Mouse (Mus musculus): Measurements from ENCODE around the gene Bard1. TPM values are rescaled to one million over a fixed set of nuclear protein-coding genes. Genes with fewer than 3 reads are reported as not detected.
A peak's percentile ranks its signal among the peaks of the same experiment; 100 is the strongest.

Bard1 gene
- under 1 TPM; 0.57 to 0.75 TPM for total RNA-seq (2021)

GRCm38 (mm10) chr1:71102344-71103173 is at the start of gene Bard1:
Gene Bard1 (minus strand): TSS chr1:71103146.
- peak; percentile 37 to 54 for DNase-seq (ENCODE audit: extremely low spot score in 1 of 2, low spot score in 1 of 2)

- no peak for DNase-seq (ENCODE audit: extremely low spot score in 1 of 2, low spot score in 1 of 2)
Observed at GRCm38 (mm10) chr1:71127171-71127570, 24.2 kb upstream of the Bard1 start.

GRCm38 (mm10) chr1:71118511-71118910 is 15.6 kb upstream of the Bard1 start:
- no peak for DNase-seq (ENCODE audit: extremely low spot score in 1 of 2, low spot score in 1 of 2)

GRCm38 (mm10) chr1:71117253-71117652 is 14.3 kb upstream of the Bard1 start:
- DNase-seq (ENCODE audit: extremely low spot score in 1 of 2, low spot score in 1 of 2): no peak

- DNase-seq (ENCODE audit: extremely low spot score in 1 of 2, low spot score in 1 of 2): no peak
Observed at GRCm38 (mm10) chr1:71115781-71116180, 12.8 kb upstream of the Bard1 start.

GRCm38 (mm10) chr1:71109858-71110257 is 6.9 kb upstream of the Bard1 start:
- DNase-seq (ENCODE audit: extremely low spot score in 1 of 2, low spot score in 1 of 2): no peak

- no peak for DNase-seq (ENCODE audit: extremely low spot score in 1 of 2, low spot score in 1 of 2)
Observed at GRCm38 (mm10) chr1:71106127-71106526, 3.2 kb upstream of the Bard1 start.

DNA sequence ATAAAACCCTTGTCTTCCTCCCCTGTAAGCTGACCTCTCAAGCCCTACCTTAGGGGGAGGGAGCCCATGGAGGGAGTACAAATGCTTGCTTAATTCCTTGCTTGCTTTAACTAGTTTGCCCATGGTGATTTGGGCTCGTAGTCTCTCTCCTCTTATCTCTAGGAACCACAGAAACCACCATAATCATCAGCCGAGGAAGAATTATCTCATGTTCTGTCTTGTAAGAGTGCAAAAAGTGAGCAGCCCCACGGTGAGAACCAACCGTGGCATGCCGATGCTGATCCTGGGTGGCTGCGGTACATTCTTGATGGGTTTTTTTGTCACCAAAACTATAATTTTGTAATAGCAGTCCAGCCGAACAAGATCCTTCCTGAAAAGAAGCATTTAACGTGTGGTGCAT is 2.8 kb upstream of the Bard1 start:
- DNase-seq (ENCODE audit: extremely low spot score in 1 of 2, low spot score in 1 of 2): no peak

DNA sequence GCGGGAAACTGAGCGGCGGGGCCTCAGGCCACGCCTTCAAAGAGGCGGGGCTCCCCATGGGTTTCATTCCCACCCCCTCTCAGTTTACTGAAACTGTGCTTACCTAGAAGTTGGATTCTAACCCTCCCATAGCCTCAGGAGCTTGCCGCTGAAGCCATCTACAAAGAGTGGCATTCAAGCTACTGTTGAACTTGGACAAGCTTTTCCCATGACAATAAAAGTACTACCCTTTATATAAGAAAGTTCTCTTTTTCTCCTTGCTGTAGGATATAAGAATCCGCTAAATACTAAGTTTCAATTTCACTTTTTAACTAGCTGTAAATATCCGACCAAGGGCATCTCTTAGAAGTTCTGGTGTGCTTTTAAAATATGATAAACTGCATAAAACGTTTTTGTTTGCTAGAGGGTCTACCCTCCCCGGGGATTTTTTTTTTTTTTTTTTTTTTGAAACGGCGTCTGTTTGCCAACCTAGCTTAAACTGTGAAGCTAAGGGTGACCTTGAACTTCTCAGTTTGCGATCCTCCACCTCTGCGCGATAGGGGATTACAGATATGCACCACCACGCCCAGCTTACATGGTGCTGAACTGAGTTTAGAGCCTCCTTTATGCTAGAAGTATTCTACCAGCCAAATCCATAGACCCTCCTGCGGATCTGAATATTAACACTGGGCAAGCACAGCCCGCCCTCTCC is 373 bp upstream of the Bard1 start:
- no peak for DNase-seq (ENCODE audit: extremely low spot score in 1 of 2, low spot score in 1 of 2)

DNA sequence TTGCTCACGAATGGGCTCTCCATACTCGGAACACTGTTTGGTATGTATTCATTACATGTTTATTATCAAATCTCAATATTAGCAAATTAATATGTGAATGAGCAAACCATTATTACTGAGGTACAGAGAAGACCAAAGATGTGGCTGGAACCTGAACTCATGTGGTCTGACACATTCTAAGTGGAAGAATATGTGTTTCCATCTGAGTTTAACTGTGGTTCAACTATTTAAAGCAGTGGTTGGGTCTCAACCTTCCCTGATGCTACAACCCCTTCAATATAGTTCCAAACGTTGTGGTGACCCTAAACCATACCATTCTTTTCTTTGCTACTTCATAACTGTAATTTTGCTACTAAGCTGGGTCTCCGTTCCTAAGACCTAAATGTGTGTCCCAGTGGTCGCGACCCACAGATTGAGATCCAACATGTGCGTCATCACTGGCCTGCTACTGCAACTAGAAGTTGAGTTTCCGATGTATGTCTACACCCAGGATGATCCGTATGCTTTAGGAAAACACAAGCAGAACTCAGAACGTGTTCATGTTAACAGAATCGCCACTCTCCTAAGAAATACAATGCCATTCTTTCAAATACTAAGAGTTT is 1.5 kb downstream of the Bard1 start:
- no peak for DNase-seq (ENCODE audit: extremely low spot score in 1 of 2, low spot score in 1 of 2)

GRCm38 (mm10) chr1:71100591-71101368 is 2.2 kb downstream of the Bard1 start:
- no peak for DNase-seq (ENCODE audit: extremely low spot score in 1 of 2, low spot score in 1 of 2)

GRCm38 (mm10) chr1:71099945-71100515 is 2.9 kb downstream of the Bard1 start:
- DNase-seq (ENCODE audit: extremely low spot score in 1 of 2, low spot score in 1 of 2): peak in 1 of 2 experiments; percentile 9

DNA sequence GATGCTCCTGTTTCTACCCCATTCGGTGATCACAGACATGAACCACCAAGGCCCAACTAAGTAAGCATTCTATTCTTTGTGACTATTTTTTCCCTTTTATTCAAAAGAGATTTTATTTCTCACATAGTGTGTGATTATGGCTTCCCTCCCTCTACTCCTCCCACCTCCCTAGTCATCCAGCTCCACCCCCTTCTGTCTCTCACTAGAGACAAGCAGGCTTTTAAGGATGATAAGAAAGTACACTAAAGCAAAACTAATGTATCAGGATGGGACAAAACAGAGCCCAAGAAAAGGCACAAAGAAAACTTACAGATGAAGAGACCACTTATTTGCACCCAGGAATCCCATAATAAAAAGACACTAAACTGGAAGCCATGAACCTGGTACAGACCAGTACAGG is 6.9 kb downstream of the Bard1 start:
- no peak for DNase-seq (ENCODE audit: extremely low spot score in 1 of 2, low spot score in 1 of 2)

- DNase-seq (ENCODE audit: extremely low spot score in 1 of 2, low spot score in 1 of 2): no peak
Observed at GRCm38 (mm10) chr1:71095211-71095805, 7.6 kb downstream of the Bard1 start.

DNA sequence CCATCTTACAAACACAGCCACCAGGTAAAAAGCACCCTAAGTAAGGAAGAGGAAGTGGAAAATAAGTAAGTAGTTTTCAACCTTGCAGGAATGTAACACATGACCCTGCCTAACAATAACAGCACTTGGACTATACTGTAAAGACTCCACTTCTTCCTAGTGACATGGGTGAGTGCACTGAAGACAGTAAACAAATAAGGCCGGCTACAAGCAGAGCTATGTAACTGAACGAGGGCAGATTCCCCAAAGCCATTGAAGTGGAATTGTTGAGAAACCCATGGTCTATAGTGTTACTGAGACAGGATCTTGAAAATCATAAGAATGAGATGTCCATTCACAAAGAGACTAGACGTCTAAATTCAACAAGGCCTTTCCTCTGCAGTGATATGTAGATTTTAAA is 27.3 kb downstream of the Bard1 start:
- DNase-seq (ENCODE audit: extremely low spot score in 1 of 2, low spot score in 1 of 2): no peak

- DNase-seq (ENCODE audit: extremely low spot score in 1 of 2, low spot score in 1 of 2): no peak
Observed at GRCm38 (mm10) chr1:71070771-71071170, 32.2 kb downstream of the Bard1 start.

- no peak for DNase-seq (ENCODE audit: extremely low spot score in 1 of 2, low spot score in 1 of 2)
Observed at GRCm38 (mm10) chr1:71068728-71069304, 34.1 kb downstream of the Bard1 start.

- DNase-seq (ENCODE audit: extremely low spot score in 1 of 2, low spot score in 1 of 2): no peak
Observed at GRCm38 (mm10) chr1:71063885-71064492, 39.0 kb downstream of the Bard1 start.

GRCm38 (mm10) chr1:71056143-71056542 is 46.8 kb downstream of the Bard1 start:
- DNase-seq (ENCODE audit: extremely low spot score in 1 of 2, low spot score in 1 of 2): no peak

All from layer of hippocampus, postnatal 25 days (tissue).